Mouse (Mus musculus) MEL (cell line): ENCODE measurements around the gene Rhou. TPM values are rescaled to one million over a fixed set of nuclear protein-coding genes. Genes with fewer than 3 reads are reported as not detected.

Source experiments
- DNase-seq: peaks from one replicate; pipeline ENCODE4 v3.0.0; 2011; ENCODE audit warnings: low read depth, low spot score
- H3K27ac ChIP-seq: 2 replicates; pipeline ENCODE4 v1.5.1; 2012; ENCODE audit warnings: low read depth, mild to moderate bottlenecking, control low read depth, low read length, moderate library complexity; ENCODE audit not compliant: control insufficient read depth
- H3K27me3 ChIP-seq, 2 experiments: fragments of 150-350 bp in 1 of 2; sonication (generic) in 1 of 2; 2 replicates each; pipeline ENCODE4 v1.6.1; 2012; ENCODE audit warnings: low read length in 2 of 2, mild to moderate bottlenecking in 2 of 2, improper control_type of control experiment in 1 of 2, moderate library complexity in 1 of 2; ENCODE audit not compliant: insufficient read depth in 2 of 2, control insufficient read depth in 1 of 2
- H3K36me3 ChIP-seq, 2 experiments: 2 replicates each; pipeline ENCODE4 v1.6.1; 2012 to 2014; ENCODE audit warnings: low read length in 2 of 2, improper control_type of control experiment in 1 of 2, inconsistent platforms in 1 of 2, mild to moderate bottlenecking in 1 of 2; ENCODE audit not compliant: insufficient read depth in 2 of 2, control insufficient read depth in 1 of 2
- H3K4me1 ChIP-seq, 2 experiments: fragments of 150-350 bp in 1 of 2; sonication (generic) in 1 of 2; 2 replicates each; pipeline ENCODE4 v1.6.1; 2012; ENCODE audit warnings: low read length in 2 of 2, improper control_type of control experiment in 1 of 2, mild to moderate bottlenecking in 1 of 2; ENCODE audit not compliant: insufficient read depth in 2 of 2, control insufficient read depth in 1 of 2
- H3K4me3 ChIP-seq, 2 experiments: fragments of 150-350 bp in 1 of 2; sonication (generic) in 1 of 2; 2 replicates each; pipeline ENCODE4 v1.5.1; 2012; ENCODE audit warnings: low read depth in 2 of 2, low read length in 2 of 2, mild to moderate bottlenecking in 2 of 2, moderate library complexity in 2 of 2, control low read depth in 1 of 2, improper control_type of control experiment in 1 of 2; ENCODE audit not compliant: control insufficient read depth in 1 of 2, insufficient read depth in 1 of 2
- H3K79me2 ChIP-seq: 2 replicates; pipeline ENCODE4 v1.6.1; 2012; ENCODE audit warnings: mild to moderate bottlenecking, low read length, moderate library complexity; ENCODE audit not compliant: control insufficient read depth, poor library complexity, insufficient read depth
- H3K9ac ChIP-seq: 2 replicates; pipeline ENCODE4 v1.6.1; 2012; ENCODE audit warnings: low read depth, mild to moderate bottlenecking, control low read depth, low read length, moderate library complexity; ENCODE audit not compliant: control insufficient read depth, poor library complexity, severe bottlenecking
- H3K9me3 ChIP-seq: fragments of 150-350 bp; sonication (generic); replicated peaks from 2 replicates; pipeline ENCODE4 v1.6.1; 2012; ENCODE audit warnings: mild to moderate bottlenecking, low read length, improper control_type of control experiment, moderate library complexity; ENCODE audit not compliant: insufficient read depth
- CHD1 ChIP-seq: IDR thresholded peaks from 2 replicates; pipeline ENCODE4 v1.6.1; 2012; ENCODE audit warnings: low read depth, mild to moderate bottlenecking, inconsistent platforms, low read length, improper control_type of control experiment
- CHD2 ChIP-seq: IDR thresholded peaks from 2 replicates; pipeline ENCODE4 v1.6.1; 2011; ENCODE audit warnings: low read length, improper control_type of control experiment
- CTCF ChIP-seq, 3 experiments: IDR thresholded peaks in 2 of 3; conservative IDR thresholded peaks in 1 of 3; 2 replicates each; pipeline ENCODE4 v1.5.1; 2011 to 2012; ENCODE audit warnings: low read length in 3 of 3, low read depth in 2 of 3, mild to moderate bottlenecking in 2 of 3, improper control_type of control experiment in 1 of 3, inconsistent platforms in 1 of 3, mixed read lengths in 1 of 3, moderate library complexity in 1 of 3; ENCODE audit not compliant: control insufficient read depth in 1 of 3, insufficient read depth in 1 of 3, poor library complexity in 1 of 3, severe bottlenecking in 1 of 3
- E2F4 ChIP-seq: IDR thresholded peaks from 2 replicates; pipeline ENCODE4 v1.6.1; 2011; ENCODE audit warnings: low read depth, low read length, improper control_type of control experiment, borderline replicate concordance
- ELF1 ChIP-seq: IDR thresholded peaks from 2 replicates; pipeline ENCODE4 v1.6.1; 2014; ENCODE audit warnings: low read depth, mild to moderate bottlenecking, inconsistent platforms, low read length, improper control_type of control experiment, moderate library complexity
- ETS1 ChIP-seq: IDR thresholded peaks from 2 replicates; pipeline ENCODE4 v1.6.1; 2012; ENCODE audit warnings: low read depth, mild to moderate bottlenecking, inconsistent platforms, low read length, improper control_type of control experiment, moderate library complexity
- JUND ChIP-seq: IDR thresholded peaks from 2 replicates; pipeline ENCODE4 v1.6.1; 2011; ENCODE audit warnings: low read depth, mild to moderate bottlenecking, improper control_type of control experiment, low read length
- MAFK ChIP-seq: IDR thresholded peaks from 2 replicates; pipeline ENCODE4 v1.6.1; 2011; ENCODE audit warnings: low read depth, mild to moderate bottlenecking, low read length, improper control_type of control experiment, borderline replicate concordance
- NELFE ChIP-seq: IDR thresholded peaks from 2 replicates; pipeline ENCODE4 v1.6.1; 2011; ENCODE audit warnings: low read depth, low read length, improper control_type of control experiment
- NRF1 ChIP-seq: IDR thresholded peaks from 2 replicates; pipeline ENCODE4 v1.6.1; 2014; ENCODE audit warnings: low read depth, mild to moderate bottlenecking, inconsistent platforms, low read length, improper control_type of control experiment, moderate library complexity; ENCODE audit not compliant: poor library complexity, insufficient read depth, severe bottlenecking
- POLR2AphosphoS2 ChIP-seq: IDR thresholded peaks from 2 replicates; pipeline ENCODE4 v1.6.1; 2011; ENCODE audit warnings: low read length, improper control_type of control experiment
- POLR2AphosphoS5 ChIP-seq: IDR thresholded peaks from 2 replicates; pipeline ENCODE4 v1.6.1; 2012; ENCODE audit warnings: low read depth, borderline replicate concordance, mild to moderate bottlenecking, inconsistent platforms, low read length, moderate library complexity, mixed read lengths
- RAD21 ChIP-seq: IDR thresholded peaks from 2 replicates; pipeline ENCODE4 v1.6.1; 2011; ENCODE audit warnings: mild to moderate bottlenecking, low read depth, low read length, improper control_type of control experiment
- SIN3A ChIP-seq: IDR thresholded peaks from 2 replicates; pipeline ENCODE4 v1.6.1; 2012; ENCODE audit warnings: low read length, improper control_type of control experiment, inconsistent platforms
- USF1 ChIP-seq: IDR thresholded peaks from 2 replicates; pipeline ENCODE4 v1.6.1; 2014; ENCODE audit warnings: low read depth, mild to moderate bottlenecking, inconsistent platforms, low read length, improper control_type of control experiment, moderate library complexity
- ZC3H11A ChIP-seq: IDR thresholded peaks from 2 replicates; pipeline ENCODE4 v1.6.1; 2012; ENCODE audit warnings: low read depth, mild to moderate bottlenecking, inconsistent platforms, low read length, improper control_type of control experiment
- ZKSCAN1 ChIP-seq: IDR thresholded peaks from 2 replicates; pipeline ENCODE4 v1.6.1; 2012; ENCODE audit warnings: low read depth, mild to moderate bottlenecking, inconsistent platforms, low read length, improper control_type of control experiment, moderate library complexity
- ZMIZ1 ChIP-seq: IDR thresholded peaks from 2 replicates; pipeline ENCODE4 v1.6.1; 2012; ENCODE audit warnings: low read depth, mild to moderate bottlenecking, inconsistent platforms, low read length, improper control_type of control experiment, moderate library complexity
- polyA plus RNA-seq, 2 experiments: library from polyadenylated mRNA; stranded (reverse) in 1 of 2; unstranded in 1 of 2; fragments of >175 nt in 1 of 2; fragments of >200 nt in 1 of 2; gene quantifications; 2 replicates each; pipeline versions ENCODE4 v1.2.1 to v1.2.4; 2012; ENCODE audit warnings: low replicate concordance in 2 of 2, low read depth in 1 of 2; ENCODE audit not compliant: insufficient read length in 2 of 2, insufficient read depth in 1 of 2, missing spikeins in 1 of 2
- total RNA-seq: library from RNA; depleted of rRNA; stranded (reverse); fragments of 300-350 nt; gene quantifications from 2 replicates; pipeline ENCODE4 v1.2.3, GENCODE M21; 2012

Gene Rhou
- total and polyA plus RNA-seq, 3 experiments: not detected

- Histone ChIP-seq H3K27ac (no peak overlapping the region), H3K9me3 (no peaks in the 10 kb centered on the region), H3K4me1 (no peaks in the 10 kb centered on the region), H3K27me3 (no peaks in the 10 kb centered on the region), H3K79me2 (no peaks in the 10 kb centered on the region), H3K9ac (no peak overlapping the region), H3K4me3 (no peak overlapping the region), H3K36me3 (no peaks in the 10 kb centered on the region)
- no peak for DNase-seq
- TF ChIP-seq MAFK (no peak), ZMIZ1 (no peak), USF1 (no peak), ZKSCAN1 (no peak), CHD2 (no peak), POLR2AphosphoS2 (no peak), CTCF (IDR thresholded peaks at IDR 0.05 in 2 of 3, conservative IDR thresholded peaks at IDR 0.05 in 1 of 3; ENCODE audit: control insufficient read depth in 1 of 3, insufficient read depth in 1 of 3, low read depth in 2 of 3, low read length in 3 of 3, poor library complexity in 1 of 3, severe bottlenecking in 1 of 3) (no peak), CHD1 (no peak), JUND (no peak)
Observed at GRCm38 (mm10) chr8:123685477-123685876, 31.7 kb downstream of the Rhou start.

DNA sequence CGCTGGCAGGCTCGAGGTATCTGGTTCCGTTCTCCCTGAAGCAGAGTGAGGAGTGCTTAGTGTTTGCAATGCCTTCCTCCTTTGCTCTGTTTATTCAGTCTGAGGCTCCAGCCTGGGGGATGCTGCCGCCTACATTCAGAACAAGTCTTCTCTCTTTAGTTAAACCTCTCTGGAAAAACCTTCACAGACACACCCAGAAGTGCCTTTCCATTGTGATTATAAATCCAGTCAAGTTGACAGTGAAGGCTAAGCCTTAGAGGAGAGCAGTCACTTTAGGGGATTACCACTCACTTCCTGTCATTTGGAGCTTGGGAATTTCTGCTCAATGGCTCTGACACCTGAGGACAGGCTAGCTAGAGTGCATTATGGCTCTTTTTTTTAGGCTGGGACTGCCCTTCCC lies 34.1 kb downstream of the Rhou start:
- Histone ChIP-seq H3K4me1 (no peaks in the 10 kb centered on the region), H3K79me2 (no peaks in the 10 kb centered on the region), H3K36me3 (no peaks in the 10 kb centered on the region), H3K9ac (no peak overlapping the region), H3K9me3 (no peaks in the 10 kb centered on the region), H3K27ac (no peak overlapping the region), H3K27me3 (no peaks in the 10 kb centered on the region), H3K4me3 (no peak overlapping the region)
- no peak for DNase-seq
- TF ChIP-seq CHD1 (no peak), NRF1 (no peak), RAD21 (no peak), POLR2AphosphoS5 (no peak)

- Histone ChIP-seq H3K27ac (no peak overlapping the region), H3K27me3 (peaks cover 0 to 3% of the 10 kb centered on the region in 2 experiments; a peak in 1 of 4 replicates), H3K79me2 (no peaks in the 10 kb centered on the region), H3K4me1 (no peaks in the 10 kb centered on the region), H3K9ac (no peak overlapping the region), H3K36me3 (no peaks in the 10 kb centered on the region), H3K9me3 (no peaks in the 10 kb centered on the region), H3K4me3 (no peak overlapping the region)
- DNase-seq: no peak
- TF ChIP-seq ELF1 (no peak), NELFE (no peak), ETS1 (no peak), ZC3H11A (no peak), JUND (no peak), E2F4 (no peak), ZKSCAN1 (no peak), SIN3A (no peak)
Observed at GRCm38 (mm10) chr8:123692165-123692962, 38.6 kb downstream of the Rhou start.
